Mouse (Mus musculus) neural tube, embryonic 11.5 days (tissue): ENCODE measurements around the gene Hs1bp3. TPM values are rescaled to one million over a fixed set of nuclear protein-coding genes. Genes with fewer than 3 reads are reported as not detected.

Experiments used
- ATAC-seq: fragments of 200-750 bp; cut with Nextera tagmentation; 2 replicates; pipeline ENCODE4 v1.8.0; 2017; ENCODE audit warnings: moderate number of reproducible peaks, mild to moderate bottlenecking, moderate TSS enrichment, moderate library complexity; ENCODE audit not compliant: insufficient read depth, low FRiP score, low TSS enrichment
- DNase-seq: peaks from one replicate; pipeline ENCODE4 v3.0.0-alpha.2; 2015; ENCODE audit warnings: low spot score
- H3K27ac ChIP-seq: fragments of 300-500 bp; sonication (generic); 2 replicates; pipeline ENCODE4 v1.5.1; 2014; ENCODE audit warnings: low read depth, mild to moderate bottlenecking, low read length
- H3K27me3 ChIP-seq: fragments of 300-500 bp; sonication (generic); 2 replicates; pipeline ENCODE4 v1.6.1; 2014; ENCODE audit warnings: mild to moderate bottlenecking, low read length, mixed read lengths; ENCODE audit not compliant: control insufficient read depth, insufficient read depth
- H3K36me3 ChIP-seq: fragments of 300-500 bp; sonication (generic); 2 replicates; pipeline ENCODE4 v1.6.1; 2014; ENCODE audit warnings: mild to moderate bottlenecking, low read length, moderate library complexity, mixed read lengths; ENCODE audit not compliant: control insufficient read depth, insufficient read depth
- H3K4me1 ChIP-seq: fragments of 300-500 bp; sonication (generic); 2 replicates; pipeline ENCODE4 v1.6.1; 2014; ENCODE audit warnings: low read length, mixed read lengths; ENCODE audit not compliant: control insufficient read depth, insufficient read depth
- H3K4me2 ChIP-seq: fragments of 300-500 bp; sonication (generic); 2 replicates; pipeline ENCODE4 v1.6.1; 2014; ENCODE audit warnings: low read depth, mild to moderate bottlenecking, moderate library complexity
- H3K4me3 ChIP-seq: fragments of 300-500 bp; sonication (generic); 2 replicates; pipeline ENCODE4 v1.5.1; 2014; ENCODE audit warnings: low read depth, low read length
- H3K9ac ChIP-seq: fragments of 300-500 bp; sonication (generic); 2 replicates; pipeline ENCODE4 v1.6.1; 2014; ENCODE audit warnings: mild to moderate bottlenecking, low read length
- H3K9me3 ChIP-seq: fragments of 300-500 bp; sonication (generic); 2 replicates; pipeline ENCODE4 v1.6.1; 2016; ENCODE audit warnings: low read length; ENCODE audit not compliant: control insufficient read depth
- WGBS: fragments of 180-500 bp; shearing (Covaris S2); extraction: QIAGEN DNeasy Blood & Tissue Kit; methylation state at CpG from one replicate; pipeline ENCODE4 v1.1.7; 2014; 5-methylcytosine and 5-hydroxymethylcytosine counted together
- polyA plus RNA-seq: library from polyadenylated mRNA; unstranded; fragments of >200 nt; fragmentation: Nextera tagmentation; extraction: Ambion mirVana; gene quantifications from 2 replicates; pipeline ENCODE4 v1.2.1, GENCODE M21; 2014

The Hs1bp3 gene
- polyA plus RNA-seq, 1 experiment from 2014 or later: 8.6 TPM

- DNase-seq (no peak), ATAC-seq (no peak)
- H3K4me1 ChIP-seq: peaks cover 3% of the 10 kb centered on the region; the same call in 1 of the 2 replicates
- no peak overlapping the region for H3K9ac ChIP-seq
- no peaks in the 10 kb centered on the region; the same call in none of the 2 replicates for H3K36me3 ChIP-seq
- no peaks in the 10 kb centered on the region for H3K9me3 ChIP-seq
- no peak overlapping the region for H3K4me2 ChIP-seq
- WGBS: 91% methylated on average over 17 of the region's 17 CpGs
- no peak overlapping the region for H3K4me3 ChIP-seq
- H3K27me3 ChIP-seq: no peaks in the 10 kb centered on the region
- no peak overlapping the region for H3K27ac ChIP-seq
Observed at GRCm38 (mm10) chr12:8325943-8326522, 12.8 kb downstream of the Hs1bp3 start.

GRCm38 (mm10) chr12:8326825-8327674 lies 13.8 kb downstream of the Hs1bp3 start:
- Histone ChIP-seq H3K9me3 (no peaks in the 10 kb centered on the region), H3K27ac (peak overlapping the region; percentile 42; the same call in 1 of the 2 replicates), H3K4me2 (no peak overlapping the region), H3K9ac (peak overlapping the region; percentile 63), H3K4me1 (peaks cover 3% of the 10 kb centered on the region; the same call in 1 of the 2 replicates), H3K36me3 (no peaks in the 10 kb centered on the region; the same call in none of the 2 replicates), H3K4me3 (no peak overlapping the region), H3K27me3 (no peaks in the 10 kb centered on the region)
- ATAC-seq (peak; percentile 96), DNase-seq (peak; percentile 94)
- 31% methylated on average over 17 of the region's 17 CpGs for WGBS

GRCm38 (mm10) chr12:8327675-8328053 lies 14.4 kb downstream of the Hs1bp3 start:
- no peak overlapping the region for H3K4me3 ChIP-seq
- DNase-seq (no peak), ATAC-seq (no peak)
- H3K27me3 ChIP-seq: no peaks in the 10 kb centered on the region
- no peak overlapping the region for H3K4me2 ChIP-seq
- 73% methylated on average over 1 of the region's 1 CpGs for WGBS
- peak overlapping the region; percentile 63 for H3K9ac ChIP-seq
- H3K4me1 ChIP-seq: peaks cover 3% of the 10 kb centered on the region; the same call in 1 of the 2 replicates
- H3K27ac ChIP-seq: peak overlapping the region; percentile 42; the same call in 1 of the 2 replicates
- H3K36me3 ChIP-seq: no peaks in the 10 kb centered on the region; the same call in none of the 2 replicates
- H3K9me3 ChIP-seq: no peaks in the 10 kb centered on the region

GRCm38 (mm10) chr12:8329236-8329635 lies 16.0 kb downstream of the Hs1bp3 start:
- Histone ChIP-seq H3K4me3 (no peak overlapping the region), H3K36me3 (no peaks in the 10 kb centered on the region), H3K4me2 (no peak overlapping the region), H3K27ac (no peak overlapping the region), H3K9ac (no peak overlapping the region), H3K9me3 (no peaks in the 10 kb centered on the region), H3K4me1 (peaks cover 3% of the 10 kb centered on the region; the same call in 1 of the 2 replicates), H3K27me3 (no peaks in the 10 kb centered on the region)
- WGBS: 90% methylated on average over 7 of the region's 7 CpGs
- DNase-seq: no peak
- no peak for ATAC-seq

- no peak overlapping the region for H3K27ac ChIP-seq
- WGBS: 83% methylated on average over 14 of the region's 14 CpGs
- ATAC-seq: no peak
Observed at GRCm38 (mm10) chr12:8331489-8332173, 18.4 kb downstream of the Hs1bp3 start.

GRCm38 (mm10) chr12:8332174-8332542 lies 18.9 kb downstream of the Hs1bp3 start:
- Histone ChIP-seq H3K36me3 (no peaks in the 10 kb centered on the region), H3K27ac (0 out of 2 replicates have a peak overlapping the region, but pooled peaks have one; percentile 6), H3K27me3 (no peaks in the 10 kb centered on the region), H3K4me3 (no peak overlapping the region), H3K4me2 (no peak overlapping the region), H3K9ac (0 out of 2 replicates have a peak overlapping the region, but pooled peaks have one; percentile 10), H3K9me3 (no peaks in the 10 kb centered on the region), H3K4me1 (peaks cover 3% of the 10 kb centered on the region; the same call in 1 of the 2 replicates)
- 62% methylated on average over 5 of the region's 5 CpGs for WGBS
- no peak for DNase-seq
- ATAC-seq: no peak

More at GRCm38 (mm10) chr12:8331489-8332173, 18.4 kb downstream of the Hs1bp3 start:
- H3K36me3 ChIP-seq: no peaks in the 10 kb centered on the region
- H3K9me3 ChIP-seq: no peaks in the 10 kb centered on the region
- H3K4me3 ChIP-seq: no peak overlapping the region
- H3K9ac ChIP-seq: no peak overlapping the region
- no peak overlapping the region for H3K4me2 ChIP-seq
- peaks cover 3% of the 10 kb centered on the region; the same call in 1 of the 2 replicates for H3K4me1 ChIP-seq
- H3K27me3 ChIP-seq: no peaks in the 10 kb centered on the region
- no peak for DNase-seq

- H3K4me1 ChIP-seq: no peaks in the 10 kb centered on the region
- no peak overlapping the region for H3K4me3 ChIP-seq
- ATAC-seq (no peak), DNase-seq (no peak)
- no peaks in the 10 kb centered on the region for H3K9me3 ChIP-seq
- 88% methylated on average over 8 of the region's 8 CpGs for WGBS
- H3K27ac ChIP-seq: no peak overlapping the region
- H3K9ac ChIP-seq: no peak overlapping the region
- no peaks in the 10 kb centered on the region for H3K36me3 ChIP-seq
- H3K27me3 ChIP-seq: no peaks in the 10 kb centered on the region
- no peak overlapping the region for H3K4me2 ChIP-seq
Observed at GRCm38 (mm10) chr12:8333617-8334016, 20.4 kb downstream of the Hs1bp3 start.

GRCm38 (mm10) chr12:8334261-8334660 lies 21.0 kb downstream of the Hs1bp3 start:
- Histone ChIP-seq H3K27ac (no peak overlapping the region), H3K9me3 (no peaks in the 10 kb centered on the region), H3K36me3 (no peaks in the 10 kb centered on the region), H3K9ac (no peak overlapping the region), H3K27me3 (no peaks in the 10 kb centered on the region), H3K4me3 (no peak overlapping the region), H3K4me1 (peaks cover 4% of the 10 kb centered on the region), H3K4me2 (no peak overlapping the region)
- ATAC-seq: no peak
- WGBS: 93% methylated on average over 4 of the region's 4 CpGs
- no peak for DNase-seq
